ENCODE assay signal across 8 mouse cellular contexts in genomic region chr1:155006539-155007486, GRCm38 (mm10).
DNase-seq lines count a peak whose midpoint lies in the region; ATAC-seq lines count a peak whose summit lies in the region.

No protein-coding gene starts in this region.

- H3K4me2 ChIP-seq in hindbrain, embryonic 15.5 days = no peak overlapping the region

- H3K27me3 ChIP-seq in hindbrain, embryonic 15.5 days = no peaks in the 10 kb centered on the region

- no peak overlapping the region for H3K4me3 ChIP-seq in hindbrain, embryonic 15.5 days

- no peaks in the 10 kb centered on the region for H3K36me3 ChIP-seq in hindbrain, embryonic 15.5 days

- WGBS in hindbrain, embryonic 15.5 days = 15% methylated on average over 16 of the region's 16 CpGs

- no peak overlapping the region for H3K9ac ChIP-seq in hindbrain, embryonic 15.5 days

- peak; percentile 83 for ATAC-seq in hindbrain, embryonic 15.5 days (ENCODE audit: low FRiP score, low read depth)

- no peaks in the 10 kb centered on the region for H3K4me1 ChIP-seq in hindbrain, embryonic 15.5 days (replicated peaks)

- no peak overlapping the region for H3K27ac ChIP-seq in hindbrain, embryonic 15.5 days (replicated peaks)

- DNase-seq in Muller cell, postnatal 12 days (ENCODE audit: inconsistent ontology term) = peak; percentile 81
- peak; percentile 89 for DNase-seq in cerebellum, adult 9-11 months
- peak; percentile 78 to 88 for DNase-seq in frontal cortex, postnatal 10 days (ENCODE audit: low spot score in 2 of 2)
- peak; percentile 92 for DNase-seq in layer of hippocampus, postnatal 36 days
- peak; percentile 88 for DNase-seq in lung, postnatal 36 days
- DNase-seq in retina, postnatal 7 days (ENCODE audit: low read depth, low spot score) = peak; percentile 70
- peak; percentile 76 to 78 for DNase-seq in urinary bladder, adult 18-20 months (ENCODE audit: low spot score in 2 of 2)

- no peaks in the 10 kb centered on the region for H3K9me3 ChIP-seq in hindbrain, embryonic 15.5 days
